Mouse (Mus musculus) hindbrain, embryonic 16.5 days (tissue): Measurements from ENCODE around the gene Uaca. TPM values are rescaled to one million over a fixed set of nuclear protein-coding genes. Genes with fewer than 3 reads are reported as not detected.
A peak's percentile ranks its signal among the peaks of the same experiment; 100 is the strongest.

Source experiments
- ATAC-seq: fragments of 200-750 bp; cut with Nextera tagmentation; 2 replicates; pipeline ENCODE4 v1.8.0; 2017; ENCODE audit warnings: moderate TSS enrichment, moderate library complexity
- H3K27ac ChIP-seq: fragments of 300-500 bp; sonication (generic); 2 replicates; pipeline ENCODE4 v1.5.1; 2014; ENCODE audit warnings: low read depth, mild to moderate bottlenecking, control low read depth, low read length, moderate library complexity
- H3K27me3 ChIP-seq: fragments of 300-500 bp; sonication (generic); replicated peaks from 2 replicates; pipeline ENCODE4 v1.6.1; 2014; ENCODE audit warnings: low read length; ENCODE audit not compliant: control insufficient read depth, insufficient read depth
- H3K36me3 ChIP-seq: fragments of 300-500 bp; sonication (generic); 2 replicates; pipeline ENCODE4 v1.6.1; 2014; ENCODE audit warnings: mild to moderate bottlenecking, low read length, moderate library complexity, mixed read lengths; ENCODE audit not compliant: control insufficient read depth, insufficient read depth
- H3K4me1 ChIP-seq: fragments of 300-500 bp; sonication (generic); 2 replicates; pipeline ENCODE4 v1.6.1; 2014; ENCODE audit warnings: low read depth, low read length; ENCODE audit not compliant: control insufficient read depth, insufficient read depth
- H3K4me2 ChIP-seq: fragments of 300-500 bp; sonication (generic); 2 replicates; pipeline ENCODE4 v1.6.1; 2014; ENCODE audit warnings: mild to moderate bottlenecking, low read length, control low read depth, moderate library complexity
- H3K4me3 ChIP-seq: fragments of 300-500 bp; sonication (generic); 2 replicates; pipeline ENCODE4 v1.5.1; 2014; ENCODE audit warnings: mild to moderate bottlenecking, low read length, control low read depth, moderate library complexity
- H3K9ac ChIP-seq: fragments of 300-500 bp; sonication (generic); 2 replicates; pipeline ENCODE4 v1.6.1; 2014; ENCODE audit warnings: low read depth, mild to moderate bottlenecking, control low read depth, low read length, moderate library complexity
- H3K9me3 ChIP-seq: fragments of 300-500 bp; sonication (generic); 2 replicates; pipeline ENCODE4 v1.6.1; 2014; ENCODE audit warnings: mild to moderate bottlenecking, low read length, moderate library complexity; ENCODE audit not compliant: control insufficient read depth
- WGBS: fragments of 180-500 bp; shearing (Covaris S2); extraction: QIAGEN DNeasy Blood & Tissue Kit; methylation state at CpG from one replicate; pipeline ENCODE4 v1.1.7; 2014; 5-methylcytosine and 5-hydroxymethylcytosine counted together
- polyA plus RNA-seq: library from polyadenylated mRNA; unstranded; fragments of >200 nt; fragmentation: Nextera tagmentation; extraction: Ambion mirVana; gene quantifications from 2 replicates; pipeline ENCODE4 v1.2.1, GENCODE M21; 2015

Gene Uaca
- polyA plus RNA-seq, 1 experiment from 2014 or later, result 15.8 TPM

GRCm38 (mm10) chr9:60785069-60785468 is 9.3 kb upstream of the Uaca start:
- Histone ChIP-seq H3K4me2 (no peak overlapping the region), H3K27ac (no peak overlapping the region), H3K4me3 (no peak overlapping the region), H3K9me3 (no peaks in the 10 kb centered on the region), H3K4me1 (no peaks in the 10 kb centered on the region), H3K27me3 (no peaks in the 10 kb centered on the region), H3K36me3 (no peaks in the 10 kb centered on the region), H3K9ac (no peak overlapping the region)
- 63% methylated on average over 4 of the region's 4 CpGs for WGBS
- no peak for ATAC-seq

- Histone ChIP-seq H3K36me3 (no peaks in the 10 kb centered on the region), H3K9ac (no peak overlapping the region), H3K27ac (no peak overlapping the region), H3K4me3 (no peak overlapping the region), H3K4me1 (no peaks in the 10 kb centered on the region), H3K4me2 (no peak overlapping the region), H3K9me3 (no peaks in the 10 kb centered on the region), H3K27me3 (no peaks in the 10 kb centered on the region)
- whole genome bisulfite sequencing, result 23% methylated on average over 2 of the region's 2 CpGs
- no peak for ATAC-seq
Observed at GRCm38 (mm10) chr9:60787517-60788110, 6.7 kb upstream of the Uaca start.

- 80% methylated on average over 2 of the region's 2 CpGs for WGBS
- Histone ChIP-seq H3K9me3 (no peaks in the 10 kb centered on the region), H3K4me3 (no peak overlapping the region), H3K27me3 (no peaks in the 10 kb centered on the region), H3K9ac (no peak overlapping the region), H3K36me3 (no peaks in the 10 kb centered on the region), H3K27ac (no peak overlapping the region), H3K4me2 (no peak overlapping the region), H3K4me1 (peaks cover 7% of the 10 kb centered on the region)
- ATAC-seq, result no peak
Observed at GRCm38 (mm10) chr9:60790282-60790681, 4.1 kb upstream of the Uaca start.

GRCm38 (mm10) chr9:60794841-60795351 is 554 bp downstream of the Uaca start:
- Histone ChIP-seq H3K36me3 (no peaks in the 10 kb centered on the region), H3K4me1 (peaks cover 7% of the 10 kb centered on the region), H3K27ac (peak overlapping the region; percentile 67), H3K9me3 (no peaks in the 10 kb centered on the region), H3K4me3 (peak overlapping the region; percentile 84), H3K4me2 (peak overlapping the region; percentile 99), H3K27me3 (no peaks in the 10 kb centered on the region), H3K9ac (peak overlapping the region; percentile 70)
- 1% methylated on average over 30 of the region's 30 CpGs for WGBS
- ATAC-seq, result peak; percentile 49; the same call in 1 of the 2 replicates

GRCm38 (mm10) chr9:60796076-60796475 is 1.7 kb downstream of the Uaca start:
- ATAC-seq, result no peak
- Histone ChIP-seq H3K4me1 (peaks cover 7% of the 10 kb centered on the region), H3K27ac (no peak overlapping the region), H3K36me3 (no peaks in the 10 kb centered on the region), H3K4me2 (peak overlapping the region; percentile 15; the same call in 1 of the 2 replicates), H3K4me3 (no peak overlapping the region; the same call in 1 of the 2 replicates), H3K27me3 (no peaks in the 10 kb centered on the region), H3K9ac (no peak overlapping the region), H3K9me3 (no peaks in the 10 kb centered on the region)
- 79% methylated on average over 7 of the region's 7 CpGs for WGBS

- Histone ChIP-seq H3K27ac (no peak overlapping the region), H3K4me2 (no peak overlapping the region), H3K27me3 (no peaks in the 10 kb centered on the region), H3K36me3 (no peaks in the 10 kb centered on the region), H3K9ac (no peak overlapping the region), H3K4me1 (peaks cover 7% of the 10 kb centered on the region), H3K9me3 (no peaks in the 10 kb centered on the region), H3K4me3 (no peak overlapping the region)
- ATAC-seq, result no peak
- 79% methylated on average over 6 of the region's 6 CpGs for WGBS
Observed at GRCm38 (mm10) chr9:60797126-60797525, 2.8 kb downstream of the Uaca start.

- no peaks in the 10 kb centered on the region for H3K9me3 ChIP-seq
- H3K9ac ChIP-seq, result no peak overlapping the region
- H3K4me1 ChIP-seq, result peaks cover 3% of the 10 kb centered on the region
- H3K36me3 ChIP-seq, result no peaks in the 10 kb centered on the region
- no peak overlapping the region for H3K4me2 ChIP-seq
- H3K27me3 ChIP-seq, result no peaks in the 10 kb centered on the region
- WGBS, result 46% methylated on average over 10 of the region's 10 CpGs
- no peak overlapping the region for H3K4me3 ChIP-seq
- H3K27ac ChIP-seq, result no peak overlapping the region
- ATAC-seq, result no peak
Observed at GRCm38 (mm10) chr9:60799061-60799460, 4.7 kb downstream of the Uaca start.

- Histone ChIP-seq H3K36me3 (no peaks in the 10 kb centered on the region), H3K9me3 (no peaks in the 10 kb centered on the region), H3K4me1 (no peaks in the 10 kb centered on the region), H3K27me3 (no peaks in the 10 kb centered on the region), H3K27ac (no peak overlapping the region), H3K4me2 (no peak overlapping the region), H3K9ac (no peak overlapping the region), H3K4me3 (no peak overlapping the region)
- 78% methylated on average over 8 of the region's 8 CpGs for WGBS
- ATAC-seq, result no peak
Observed at GRCm38 (mm10) chr9:60800663-60801382, 6.5 kb downstream of the Uaca start.

GRCm38 (mm10) chr9:60801746-60802145 is 7.4 kb downstream of the Uaca start:
- Histone ChIP-seq H3K27me3 (no peaks in the 10 kb centered on the region), H3K27ac (no peak overlapping the region), H3K4me1 (no peaks in the 10 kb centered on the region), H3K9me3 (no peaks in the 10 kb centered on the region), H3K9ac (no peak overlapping the region), H3K4me3 (no peak overlapping the region), H3K36me3 (no peaks in the 10 kb centered on the region), H3K4me2 (no peak overlapping the region)
- ATAC-seq, result no peak
- WGBS, result 65% methylated on average over 1 of the region's 1 CpGs
